Comparison of ENCODE assay signal across 10 mouse cellular contexts in the genomic region with DNA sequence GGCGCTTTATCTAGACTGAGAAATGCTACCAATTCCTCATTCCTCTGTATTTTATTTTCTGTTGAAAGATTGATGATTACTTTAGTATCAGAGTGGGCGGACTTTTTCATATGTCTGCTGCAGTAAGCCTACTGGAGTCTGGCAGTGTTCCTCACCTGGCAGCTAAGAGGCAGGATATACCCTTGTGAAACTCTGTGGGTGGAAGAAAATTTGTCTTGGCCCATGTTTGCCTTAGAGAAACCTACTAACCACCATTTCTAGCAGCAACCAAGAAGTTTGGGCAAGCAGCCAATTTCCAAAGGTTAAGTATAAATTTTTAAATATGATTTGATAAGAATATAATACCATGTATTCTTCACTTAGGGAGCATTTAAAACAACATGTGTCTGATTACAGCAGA.
DNase-seq lines count a peak whose midpoint lies in the region; ATAC-seq and TF ChIP-seq lines count a peak whose summit lies in the region.
"Had no signal": no experiment of that assay in that cellular context is flagged by ENCODE, and none has a peak within 500 bp of the region (broad histone marks: within the 10 kb centered on the region; RNA-seq: fewer than 3 reads in every experiment).

No protein-coding gene starts in this region.

- H3K4me1 ChIP-seq in lung, embryonic 15.5 days, result peaks cover 14% of the 10 kb centered on the region
- no peaks in the 10 kb centered on the region for H3K4me1 ChIP-seq in lung, adult 2 months (ENCODE audit: control insufficient read depth, insufficient read depth, low read length)
- 0 out of 2 replicates have a peak, but pooled peaks cover 3% of the 10 kb centered on the region for H3K4me1 ChIP-seq in heart, embryonic 10.5 days
- H3K4me1 ChIP-seq: liver, embryonic 12.5 days had no signal

- TF ChIP-seq POLR2A in lung, adult 2 months (IDR thresholded peaks at IDR 0.05; ENCODE audit: borderline replicate concordance, extremely low read depth, low read depth, low read length), result no peak

- 39% methylated on average over 2 of the region's 2 CpGs for WGBS in lung, embryonic 15.5 days
- WGBS in lung, adult 2 months, result 50% methylated on average over 2 of the region's 2 CpGs
- 70% methylated on average over 2 of the region's 2 CpGs for WGBS in heart, embryonic 10.5 days

- no peaks in the 10 kb centered on the region for H3K9me3 ChIP-seq in lung, embryonic 15.5 days
- no peaks in the 10 kb centered on the region for H3K9me3 ChIP-seq in heart, embryonic 10.5 days
- H3K9me3 ChIP-seq: liver, embryonic 12.5 days had no signal

- no peak for ATAC-seq in lung, embryonic 15.5 days (ENCODE audit: borderline replicate concordance, extremely low read depth, low FRiP score, low TSS enrichment)
- ATAC-seq: liver, embryonic 12.5 days had no signal

- no peak overlapping the region; the same call in 1 of the 2 replicates for H3K4me2 ChIP-seq in lung, embryonic 15.5 days
- H3K4me2 ChIP-seq: liver, embryonic 12.5 days had no signal

- no peak for TF ChIP-seq CTCF in lung, adult 2 months (IDR thresholded peaks at IDR 0.05; ENCODE audit: insufficient read depth, low read length)

- no peak overlapping the region for H3K4me3 ChIP-seq in lung, embryonic 15.5 days
- H3K4me3 ChIP-seq in lung, adult 2 months (replicated peaks; ENCODE audit: extremely low read depth, low read depth, low read length), result no peak overlapping the region
- H3K4me3 ChIP-seq in heart, embryonic 10.5 days, result no peak overlapping the region
- H3K4me3 ChIP-seq: liver, embryonic 12.5 days had no signal

- DNase-seq in cerebellum, postnatal 25 days, result peak; percentile 9 to 38
- no peak for DNase-seq in cerebellum, adult 11-12 months
- DNase-seq in lung, adult 2 months, result no peak
- DNase-seq in layer of hippocampus, postnatal 10 days (ENCODE audit: low spot score in 2 of 2), result peak; percentile 13 to 27
- peak; percentile 14 for DNase-seq in right cerebral cortex, postnatal 14 days
- no peak for DNase-seq in thymus, postnatal 14 days
- no peak for DNase-seq in heart, embryonic 10.5 days (ENCODE audit: low spot score)
- DNase-seq: heart, postnatal 14 days had no signal

- H3K27me3 ChIP-seq in lung, embryonic 15.5 days, result no peaks in the 10 kb centered on the region
- H3K27me3 ChIP-seq in heart, embryonic 10.5 days (ENCODE audit: insufficient read depth, poor library complexity, severe bottlenecking), result no peaks in the 10 kb centered on the region
- H3K27me3 ChIP-seq: liver, embryonic 12.5 days had no signal

- peak overlapping the region; percentile 76 for H3K27ac ChIP-seq in lung, embryonic 15.5 days
- no peak overlapping the region for H3K27ac ChIP-seq in heart, embryonic 10.5 days
- H3K27ac ChIP-seq: liver, embryonic 12.5 days had no signal

- no peak overlapping the region for H3K9ac ChIP-seq in lung, embryonic 15.5 days
- H3K9ac ChIP-seq: liver, embryonic 12.5 days had no signal

- H3K36me3 ChIP-seq in lung, embryonic 15.5 days, result no peaks in the 10 kb centered on the region
- H3K36me3 ChIP-seq in heart, embryonic 10.5 days, result no peaks in the 10 kb centered on the region
- H3K36me3 ChIP-seq: liver, embryonic 12.5 days had no signal

Comparison
In these comparisons a context has a peak if more than half of its experiments do, and no peak if none do; other contexts are left out.
1. DNase-seq: peak in cerebellum, postnatal 25 days (2 of 2), layer of hippocampus, postnatal 10 days (2 of 2) and right cerebral cortex, postnatal 14 days (single experiment); none in cerebellum, adult 11-12 months (single experiment), lung, adult 2 months (single experiment), thymus, postnatal 14 days (single experiment) and heart, embryonic 10.5 days (single experiment).